Mouse (Mus musculus) hindbrain, postnatal 0 days (tissue): ENCODE results near the gene Zbp1. TPM values are rescaled to one million over a fixed set of nuclear protein-coding genes. Genes with fewer than 3 reads are reported as not detected.

ENCODE experiments used
- ATAC-seq: fragments of 200-750 bp; cut with Nextera tagmentation; 2 replicates; pipeline ENCODE4 v1.8.0; 2017; ENCODE audit warnings: mild to moderate bottlenecking, moderate TSS enrichment, moderate library complexity
- DNase-seq: peaks from one replicate; pipeline ENCODE4 v3.0.0-alpha.2; 2015; ENCODE audit warnings: low spot score
- H3K27ac ChIP-seq: fragments of 300-500 bp; sonication (generic); 2 replicates; pipeline ENCODE4 v1.5.1; 2014; ENCODE audit warnings: mild to moderate bottlenecking
- H3K27me3 ChIP-seq: fragments of 300-500 bp; sonication (generic); 2 replicates; pipeline ENCODE4 v1.6.1; 2014; ENCODE audit warnings: low read length, mixed read lengths; ENCODE audit not compliant: insufficient read depth
- H3K36me3 ChIP-seq: fragments of 300-500 bp; sonication (generic); 2 replicates; pipeline ENCODE4 v1.6.1; 2014; ENCODE audit warnings: low read length, mixed read lengths; ENCODE audit not compliant: insufficient read depth
- H3K4me1 ChIP-seq: fragments of 300-500 bp; sonication (generic); 2 replicates; pipeline ENCODE4 v1.6.1; 2014; ENCODE audit warnings: antibody characterized with exemption, low read length, mixed read lengths; ENCODE audit not compliant: insufficient read depth
- H3K4me2 ChIP-seq: fragments of 300-500 bp; sonication (generic); 2 replicates; pipeline ENCODE4 v1.6.1; 2014; ENCODE audit warnings: low read depth, mild to moderate bottlenecking, low read length, moderate library complexity, mixed read lengths
- H3K4me3 ChIP-seq: fragments of 300-500 bp; sonication (generic); 2 replicates; pipeline ENCODE4 v1.5.1; 2014; ENCODE audit warnings: low read length
- H3K9ac ChIP-seq: fragments of 300-500 bp; sonication (generic); replicated peaks from 2 replicates; pipeline ENCODE4 v1.6.1; 2014; ENCODE audit warnings: mild to moderate bottlenecking, low read length, moderate library complexity, mixed read lengths
- H3K9me3 ChIP-seq: fragments of 300-500 bp; sonication (generic); 2 replicates; pipeline ENCODE4 v1.6.1; 2016; ENCODE audit warnings: low read length, mixed read lengths
- CTCF ChIP-seq: IDR thresholded peaks from 2 replicates; pipeline ENCODE4 v1.5.1; 2016; ENCODE audit warnings: antibody characterized with exemption, control low read depth, low read depth
- whole genome bisulfite sequencing: fragments of 180-500 bp; shearing (Covaris S2); extraction: QIAGEN DNeasy Blood & Tissue Kit; methylation state at CpG from one replicate; pipeline ENCODE4 v1.1.7; 2014; 5-methylcytosine and 5-hydroxymethylcytosine counted together
- polyA plus RNA-seq: library from polyadenylated mRNA; unstranded; fragments of >200 nt; fragmentation: Nextera tagmentation; extraction: Ambion mirVana; gene quantifications from 2 replicates; pipeline ENCODE4 v1.2.1, GENCODE M21; 2015
- total RNA-seq: library from RNA; depleted of rRNA; stranded (reverse); fragments of >200 nt; gene quantifications from 2 replicates; pipeline ENCODE4 v1.2.3, GENCODE M21; 2014

The Zbp1 gene
- total and polyA plus RNA-seq, 2 experiments from 2014 or later: 0.68 TPM; not detected in 1

- Histone ChIP-seq H3K4me3 (no peak overlapping the region), H3K9me3 (no peaks in the 10 kb centered on the region), H3K27ac (no peak overlapping the region), H3K9ac (no peak overlapping the region), H3K4me2 (no peak overlapping the region), H3K27me3 (no peaks in the 10 kb centered on the region), H3K4me1 (no peaks in the 10 kb centered on the region), H3K36me3 (no peaks in the 10 kb centered on the region)
- ATAC-seq (no peak), DNase-seq (no peak)
- 69% methylated on average over 5 of the region's 5 CpGs for WGBS
- no peak for TF ChIP-seq CTCF
These were observed 37.2 kb downstream of the Zbp1 start for GRCm38 (mm10) chr2:173181486-173181885.

- 82% methylated on average over 11 of the region's 11 CpGs for WGBS
- Histone ChIP-seq H3K4me1 (no peaks in the 10 kb centered on the region), H3K27me3 (no peaks in the 10 kb centered on the region), H3K9me3 (no peaks in the 10 kb centered on the region), H3K36me3 (no peaks in the 10 kb centered on the region), H3K27ac (no peak overlapping the region), H3K4me2 (no peak overlapping the region), H3K4me3 (no peak overlapping the region), H3K9ac (no peak overlapping the region)
- DNase-seq: no peak
- ATAC-seq: no peak
- TF ChIP-seq CTCF: no peak
These were observed 37.9 kb downstream of the Zbp1 start for GRCm38 (mm10) chr2:173180721-173181388.

- Histone ChIP-seq H3K4me2 (no peak overlapping the region), H3K4me3 (no peak overlapping the region), H3K9me3 (no peaks in the 10 kb centered on the region), H3K27me3 (no peaks in the 10 kb centered on the region), H3K4me1 (no peaks in the 10 kb centered on the region), H3K9ac (no peak overlapping the region), H3K27ac (no peak overlapping the region), H3K36me3 (no peaks in the 10 kb centered on the region)
- TF ChIP-seq CTCF: no peak
- WGBS: 89% methylated on average over 4 of the region's 4 CpGs
- DNase-seq: no peak
- ATAC-seq: no peak
These were observed 38.7 kb downstream of the Zbp1 start for GRCm38 (mm10) chr2:173180026-173180425.

GRCm38 (mm10) chr2:173179046-173179445, 39.7 kb downstream of the Zbp1 start:
- no peak overlapping the region for H3K27ac ChIP-seq
- no peak overlapping the region for H3K4me3 ChIP-seq
- ATAC-seq (no peak), DNase-seq (no peak)
- no peak overlapping the region for H3K9ac ChIP-seq
- H3K4me2 ChIP-seq: no peak overlapping the region
- no peak for TF ChIP-seq CTCF
- H3K36me3 ChIP-seq: no peaks in the 10 kb centered on the region
- H3K4me1 ChIP-seq: peaks cover 6% of the 10 kb centered on the region; the same call in 1 of the 2 replicates
- no peaks in the 10 kb centered on the region for H3K9me3 ChIP-seq
- 80% methylated on average over 7 of the region's 7 CpGs for WGBS
- H3K27me3 ChIP-seq: no peaks in the 10 kb centered on the region

GRCm38 (mm10) chr2:173177951-173178350, 40.8 kb downstream of the Zbp1 start:
- WGBS: 67% methylated on average over 8 of the region's 8 CpGs
- peak; percentile 48 for DNase-seq
- Histone ChIP-seq H3K4me2 (no peak overlapping the region), H3K9me3 (no peaks in the 10 kb centered on the region), H3K9ac (no peak overlapping the region), H3K4me1 (peaks cover 8% of the 10 kb centered on the region; the same call in 1 of the 2 replicates), H3K36me3 (no peaks in the 10 kb centered on the region), H3K4me3 (no peak overlapping the region), H3K27ac (no peak overlapping the region), H3K27me3 (no peaks in the 10 kb centered on the region)
- TF ChIP-seq CTCF: no peak
- ATAC-seq: no peak; the same call in 1 of the 2 replicates

GRCm38 (mm10) chr2:173177481-173177880, 41.2 kb downstream of the Zbp1 start:
- TF ChIP-seq CTCF: no peak
- DNase-seq (no peak), ATAC-seq (no peak)
- H3K4me2 ChIP-seq: no peak overlapping the region
- H3K36me3 ChIP-seq: no peaks in the 10 kb centered on the region
- no peaks in the 10 kb centered on the region for H3K27me3 ChIP-seq
- no peak overlapping the region for H3K4me3 ChIP-seq
- H3K4me1 ChIP-seq: peaks cover 8% of the 10 kb centered on the region; the same call in 1 of the 2 replicates
- H3K9me3 ChIP-seq: no peaks in the 10 kb centered on the region
- no peak overlapping the region for H3K9ac ChIP-seq
- 80% methylated on average over 5 of the region's 5 CpGs for WGBS
- no peak overlapping the region for H3K27ac ChIP-seq

GRCm38 (mm10) chr2:173175703-173176102, 43.0 kb downstream of the Zbp1 start:
- no peak overlapping the region for H3K9ac ChIP-seq
- H3K27ac ChIP-seq: no peak overlapping the region
- no peak overlapping the region for H3K4me3 ChIP-seq
- ATAC-seq (no peak), DNase-seq (no peak)
- H3K9me3 ChIP-seq: no peaks in the 10 kb centered on the region
- H3K4me2 ChIP-seq: no peak overlapping the region
- peaks cover 8% of the 10 kb centered on the region; the same call in 1 of the 2 replicates for H3K4me1 ChIP-seq
- TF ChIP-seq CTCF: peak; percentile 28; the same call in 1 of the 2 replicates
- 91% methylated on average over 5 of the region's 5 CpGs for WGBS
- no peaks in the 10 kb centered on the region for H3K36me3 ChIP-seq
- H3K27me3 ChIP-seq: no peaks in the 10 kb centered on the region
